Mouse (Mus musculus) frontal cortex, adult 2 months (tissue): ENCODE measurements around the gene Pcnx2. TPM values are rescaled to one million over a fixed set of nuclear protein-coding genes. Genes with fewer than 3 reads are reported as not detected.

Source experiments
- DNase-seq, 2 experiments: peaks; one replicate each; pipeline ENCODE4 v3.0.0; 2022; ENCODE audit warnings: low spot score in 1 of 2; ENCODE audit errors: extremely low spot score in 1 of 2
- polyA plus RNA-seq: library from polyadenylated mRNA; depleted of rRNA; stranded (reverse); fragments of >200 nt; gene quantifications from 2 replicates; pipeline ENCODE4 v1.2.3, GENCODE M21; 2012

Gene Pcnx2
- polyA plus RNA-seq, 1 experiment = 47.8 TPM

GRCm38 (mm10) chr8:125768079-125768478 is 130.0 kb downstream of the Pcnx2 start:
- DNase-seq = no peak

- DNase-seq = no peak
Measured at GRCm38 (mm10) chr8:125763066-125763786, 134.9 kb downstream of the Pcnx2 start.

GRCm38 (mm10) chr8:125759022-125759421 is 139.1 kb downstream of the Pcnx2 start:
- peak in 1 of 2 experiments; percentile 41 for DNase-seq

- DNase-seq = no peak
Measured at GRCm38 (mm10) chr8:125757106-125757496, 141.0 kb downstream of the Pcnx2 start.

- DNase-seq = peak in 1 of 2 experiments; percentile 6
Measured at GRCm38 (mm10) chr8:125756391-125757105, 141.6 kb downstream of the Pcnx2 start.

- DNase-seq = no peak
Measured at GRCm38 (mm10) chr8:125755896-125756295, 142.2 kb downstream of the Pcnx2 start.

- no peak for DNase-seq
Measured at GRCm38 (mm10) chr8:125750846-125751245, 147.3 kb downstream of the Pcnx2 start.

- no peak for DNase-seq
Measured at GRCm38 (mm10) chr8:125747390-125747789, 150.7 kb downstream of the Pcnx2 start.

- no peak for DNase-seq
Measured at GRCm38 (mm10) chr8:125744914-125745576, 153.1 kb downstream of the Pcnx2 start.

GRCm38 (mm10) chr8:125742406-125742805 is 155.7 kb downstream of the Pcnx2 start:
- DNase-seq = no peak

- no peak for DNase-seq
Measured at GRCm38 (mm10) chr8:125741855-125742254, 156.3 kb downstream of the Pcnx2 start.

GRCm38 (mm10) chr8:125741377-125741776 is 156.7 kb downstream of the Pcnx2 start:
- DNase-seq = no peak

GRCm38 (mm10) chr8:125740655-125741054 is 157.5 kb downstream of the Pcnx2 start:
- no peak for DNase-seq

GRCm38 (mm10) chr8:125738956-125739355 is 159.2 kb downstream of the Pcnx2 start:
- no peak for DNase-seq

- DNase-seq = peak; percentile 41 to 87
Measured at GRCm38 (mm10) chr8:125733964-125734956, 163.9 kb downstream of the Pcnx2 start.

- no peak for DNase-seq
Measured at GRCm38 (mm10) chr8:125729746-125730145, 168.4 kb downstream of the Pcnx2 start, which contains the start of gene Ntpcr. Gene Ntpcr (plus strand): TSS chr8:125729963.

- no peak for DNase-seq
Measured at GRCm38 (mm10) chr8:125727797-125728196, 170.3 kb downstream of the Pcnx2 start.

GRCm38 (mm10) chr8:125726986-125727385 is 171.1 kb downstream of the Pcnx2 start:
- DNase-seq = no peak

GRCm38 (mm10) chr8:125726143-125726542 is 172.0 kb downstream of the Pcnx2 start:
- no peak for DNase-seq
